Mouse (Mus musculus): ENCODE measurements around the gene 4931428F04Rik. TPM values are rescaled to one million over a fixed set of nuclear protein-coding genes. Genes with fewer than 3 reads are reported as not detected.

The 4931428F04Rik gene
- total RNA-seq (2021) = 10 to 100 TPM; 24.2 to 27.1 TPM

GRCm38 (mm10) chr8:105289805-105290460 is at the start of gene 4931428F04Rik:
TSS of gene 4931428F04Rik (minus strand) at chr8:105289864.
- intact Hi-C loops (cut with DNase I) = loop anchor here (5.0 kb wide), 1 partner anchor 38 kb away; no protein-coding TSS in a partner anchor
- peak in 1 of 2 experiments; percentile 42 for DNase-seq (ENCODE audit: low spot score in 2 of 2)

- DNase-seq (ENCODE audit: low spot score in 2 of 2) = no peak
- intact Hi-C loops (cut with DNase I) = no loop called here
These were observed 49.3 kb upstream of the 4931428F04Rik start for GRCm38 (mm10) chr8:105338992-105339391.

GRCm38 (mm10) chr8:105336373-105337130 is 46.9 kb upstream of the 4931428F04Rik start:
- intact Hi-C loops (cut with DNase I) = no loop called here

GRCm38 (mm10) chr8:105332523-105332922 is 42.9 kb upstream of the 4931428F04Rik start:
- intact Hi-C loops (cut with DNase I) = no loop called here
- DNase-seq (ENCODE audit: low spot score in 2 of 2) = no peak

More at GRCm38 (mm10) chr8:105336373-105337130, 46.9 kb upstream of the 4931428F04Rik start:
- no peak for DNase-seq (ENCODE audit: low spot score in 2 of 2)

- intact Hi-C loops (cut with DNase I) = no loop called here
- DNase-seq (ENCODE audit: low spot score in 2 of 2) = no peak
These were observed 42.3 kb upstream of the 4931428F04Rik start for GRCm38 (mm10) chr8:105331931-105332330.

GRCm38 (mm10) chr8:105331469-105331868 is 41.8 kb upstream of the 4931428F04Rik start:
- intact Hi-C loops (cut with DNase I) = no loop called here
- DNase-seq (ENCODE audit: low spot score in 2 of 2) = no peak

GRCm38 (mm10) chr8:105330325-105330724 is 40.7 kb upstream of the 4931428F04Rik start:
- DNase-seq (ENCODE audit: low spot score in 2 of 2) = no peak
- intact Hi-C loops (cut with DNase I) = no loop called here

- DNase-seq (ENCODE audit: low spot score in 2 of 2) = no peak
- intact Hi-C loops (cut with DNase I) = no loop called here
These were observed 37.3 kb upstream of the 4931428F04Rik start for GRCm38 (mm10) chr8:105326968-105327367.

- peak; percentile 95 to 96 for DNase-seq (ENCODE audit: low spot score in 2 of 2)
- intact Hi-C loops (cut with DNase I) = no loop called here
These were observed 36.5 kb upstream of the 4931428F04Rik start, which contains the start of the genes Lrrc29 and Tmem208 for GRCm38 (mm10) chr8:105326141-105326672. TSS of gene Lrrc29 (minus strand) at chr8:105326278. TSS of gene Tmem208 (plus strand) at chr8:105326354.

GRCm38 (mm10) chr8:105325641-105326093 is 36.0 kb upstream of the 4931428F04Rik start:
- no peak for DNase-seq (ENCODE audit: low spot score in 2 of 2)
- intact Hi-C loops (cut with DNase I) = no loop called here

- no peak for DNase-seq (ENCODE audit: low spot score in 2 of 2)
- intact Hi-C loops (cut with DNase I) = no loop called here
These were observed 33.5 kb upstream of the 4931428F04Rik start for GRCm38 (mm10) chr8:105323183-105323582.

- intact Hi-C loops (cut with DNase I) = no loop called here
- DNase-seq (ENCODE audit: low spot score in 2 of 2) = no peak
These were observed 29.1 kb upstream of the 4931428F04Rik start for GRCm38 (mm10) chr8:105318662-105319190.

- DNase-seq (ENCODE audit: low spot score in 2 of 2) = no peak
- intact Hi-C loops (cut with DNase I) = no loop called here
These were observed 28.3 kb upstream of the 4931428F04Rik start for GRCm38 (mm10) chr8:105317941-105318340.

- no peak for DNase-seq (ENCODE audit: low spot score in 2 of 2)
- intact Hi-C loops (cut with DNase I) = no loop called here
These were observed 25.6 kb upstream of the 4931428F04Rik start for GRCm38 (mm10) chr8:105315073-105315769.

- intact Hi-C loops (cut with DNase I) = no loop called here
- DNase-seq (ENCODE audit: low spot score in 2 of 2) = no peak
These were observed 24.1 kb upstream of the 4931428F04Rik start for GRCm38 (mm10) chr8:105313622-105314402.

- no peak for DNase-seq (ENCODE audit: low spot score in 2 of 2)
- intact Hi-C loops (cut with DNase I) = no loop called here
These were observed 23.3 kb upstream of the 4931428F04Rik start for GRCm38 (mm10) chr8:105312891-105313481.

GRCm38 (mm10) chr8:105311718-105312117 is 22.1 kb upstream of the 4931428F04Rik start:
- intact Hi-C loops (cut with DNase I) = no loop called here

GRCm38 (mm10) chr8:105310118-105310517 is 20.5 kb upstream of the 4931428F04Rik start:
- no peak for DNase-seq (ENCODE audit: low spot score in 2 of 2)
- intact Hi-C loops (cut with DNase I) = no loop called here

More at GRCm38 (mm10) chr8:105311718-105312117, 22.1 kb upstream of the 4931428F04Rik start:
- no peak for DNase-seq (ENCODE audit: low spot score in 2 of 2)

All from left cerebral cortex, postnatal 36 days (tissue).